Comparison of ENCODE assay signal across 16 mouse cellular contexts in genomic region chr15:25230213-25230612, GRCm38 (mm10).
DNase-seq lines count a peak whose midpoint lies in the region; ATAC-seq and TF ChIP-seq lines count a peak whose summit lies in the region.
"Had no signal": no experiment of that assay in that cellular context is flagged by ENCODE, and none has a peak within 500 bp of the region (broad histone marks: within the 10 kb centered on the region; RNA-seq: fewer than 3 reads in every experiment).

No protein-coding gene starts in this region.

- no peak overlapping the region for H3K9ac ChIP-seq in forebrain, embryonic 12.5 days
- H3K9ac ChIP-seq in forebrain, postnatal 0 days, result no peak overlapping the region
- no peak overlapping the region for H3K9ac ChIP-seq in midbrain, embryonic 16.5 days (ENCODE audit: low read depth, low read length)
- no peak overlapping the region for H3K9ac ChIP-seq in kidney, embryonic 16.5 days (replicated peaks; ENCODE audit: low read length)
- H3K9ac ChIP-seq: heart, embryonic 15.5 days; liver, embryonic 12.5 days; lung, embryonic 15.5 days had no signal

- H3K4me3 ChIP-seq in forebrain, embryonic 12.5 days (replicated peaks), result no peak overlapping the region
- H3K4me3 ChIP-seq in forebrain, postnatal 0 days (ENCODE audit: low read depth, low read length), result no peak overlapping the region
- H3K4me3 ChIP-seq in midbrain, embryonic 16.5 days (ENCODE audit: low read depth, low read length), result no peak overlapping the region
- no peak overlapping the region for H3K4me3 ChIP-seq in kidney, embryonic 16.5 days (ENCODE audit: low read length)
- H3K4me3 ChIP-seq: heart, embryonic 15.5 days; liver, embryonic 12.5 days; lung, embryonic 15.5 days; myocyte had no signal

- TF ChIP-seq CTCF in forebrain, postnatal 0 days (IDR thresholded peaks at IDR 0.05; ENCODE audit: low read depth), result no peak

- H3K27ac ChIP-seq in forebrain, embryonic 12.5 days, result no peak overlapping the region
- no peak overlapping the region for H3K27ac ChIP-seq in forebrain, postnatal 0 days (ENCODE audit: low read depth, low read length)
- H3K27ac ChIP-seq in midbrain, embryonic 16.5 days (ENCODE audit: low read length), result no peak overlapping the region
- no peak overlapping the region for H3K27ac ChIP-seq in kidney, embryonic 16.5 days (ENCODE audit: low read length)
- H3K27ac ChIP-seq: heart, embryonic 15.5 days; liver, embryonic 12.5 days; lung, embryonic 15.5 days had no signal

- peak; percentile 80; the same call in 1 of the 2 replicates for ATAC-seq in forebrain, embryonic 12.5 days (ENCODE audit: low FRiP score)
- ATAC-seq in forebrain, postnatal 0 days, result peak; percentile 73
- peak; percentile 67; the same call in 1 of the 2 replicates for ATAC-seq in midbrain, embryonic 16.5 days
- no peak for ATAC-seq in kidney, embryonic 16.5 days (ENCODE audit: low FRiP score, low TSS enrichment)
- ATAC-seq: liver, embryonic 12.5 days had no signal

- peaks cover 3% of the 10 kb centered on the region; the same call in 1 of the 2 replicates for H3K4me1 ChIP-seq in forebrain, embryonic 12.5 days
- H3K4me1 ChIP-seq in forebrain, postnatal 0 days (ENCODE audit: insufficient read depth), result no peaks in the 10 kb centered on the region
- H3K4me1 ChIP-seq in midbrain, embryonic 16.5 days (ENCODE audit: control insufficient read depth, insufficient read depth, low read length), result no peaks in the 10 kb centered on the region
- peaks cover 7% of the 10 kb centered on the region for H3K4me1 ChIP-seq in kidney, embryonic 16.5 days (ENCODE audit: insufficient read depth, low read length)
- H3K4me1 ChIP-seq: heart, embryonic 15.5 days; liver, embryonic 12.5 days had no signal

- no peak overlapping the region for H3K4me2 ChIP-seq in forebrain, embryonic 12.5 days
- H3K4me2 ChIP-seq in forebrain, postnatal 0 days (ENCODE audit: low read depth), result no peak overlapping the region
- no peak overlapping the region for H3K4me2 ChIP-seq in midbrain, embryonic 16.5 days (ENCODE audit: low read length)
- H3K4me2 ChIP-seq in kidney, embryonic 16.5 days (replicated peaks; ENCODE audit: low read depth, low read length), result no peak overlapping the region
- H3K4me2 ChIP-seq: heart, embryonic 15.5 days; liver, embryonic 12.5 days; lung, embryonic 15.5 days had no signal

- H3K27me3 ChIP-seq in forebrain, embryonic 12.5 days, result peaks cover 11% of the 10 kb centered on the region; the same call in 1 of the 2 replicates
- no peaks in the 10 kb centered on the region for H3K27me3 ChIP-seq in forebrain, postnatal 0 days (ENCODE audit: insufficient read depth, low read length)
- H3K27me3 ChIP-seq in midbrain, embryonic 16.5 days (ENCODE audit: control insufficient read depth, insufficient read depth, low read depth, low read length), result no peaks in the 10 kb centered on the region
- no peaks in the 10 kb centered on the region for H3K27me3 ChIP-seq in kidney, embryonic 16.5 days (ENCODE audit: insufficient read depth, low read length)
- H3K27me3 ChIP-seq: heart, embryonic 15.5 days; liver, embryonic 12.5 days; lung, embryonic 15.5 days had no signal

- no peaks in the 10 kb centered on the region for H3K9me3 ChIP-seq in forebrain, embryonic 12.5 days
- no peaks in the 10 kb centered on the region for H3K9me3 ChIP-seq in forebrain, postnatal 0 days (ENCODE audit: low read length)
- H3K9me3 ChIP-seq in midbrain, embryonic 16.5 days (replicated peaks; ENCODE audit: control insufficient read depth, low read length, poor library complexity, severe bottlenecking), result no peaks in the 10 kb centered on the region
- H3K9me3 ChIP-seq in kidney, embryonic 16.5 days (ENCODE audit: low read length), result no peaks in the 10 kb centered on the region
- H3K9me3 ChIP-seq: heart, embryonic 15.5 days; liver, embryonic 12.5 days; lung, embryonic 15.5 days had no signal

- peak; percentile 17 for DNase-seq in layer of hippocampus, adult 11-12 months (ENCODE audit: low spot score)
- DNase-seq in layer of hippocampus, adult 9-10 months (ENCODE audit: low spot score), result no peak
- DNase-seq in forebrain, postnatal 0 days, result peak; percentile 57
- DNase-seq in spleen, adult 18-20 months, result no peak
- DNase-seq: adrenal gland, adult 2 months; cerebellum, adult 2 months; left cerebral cortex, postnatal 4 days; right cerebral cortex, postnatal 14 days had no signal

- 38% methylated on average over 4 of the region's 4 CpGs for WGBS in forebrain, embryonic 12.5 days
- 17% methylated on average over 4 of the region's 4 CpGs for WGBS in forebrain, postnatal 0 days
- WGBS in midbrain, embryonic 16.5 days, result 58% methylated on average over 4 of the region's 4 CpGs
- WGBS in kidney, embryonic 16.5 days, result 85% methylated on average over 4 of the region's 4 CpGs

- H3K36me3 ChIP-seq in forebrain, embryonic 12.5 days (replicated peaks), result no peaks in the 10 kb centered on the region
- H3K36me3 ChIP-seq in forebrain, postnatal 0 days (ENCODE audit: insufficient read depth), result no peaks in the 10 kb centered on the region
- no peaks in the 10 kb centered on the region for H3K36me3 ChIP-seq in midbrain, embryonic 16.5 days (ENCODE audit: control insufficient read depth, insufficient read depth, low read length)
- no peaks in the 10 kb centered on the region for H3K36me3 ChIP-seq in kidney, embryonic 16.5 days (ENCODE audit: insufficient read depth, low read length)
- H3K36me3 ChIP-seq: G1E; heart, embryonic 15.5 days; liver, embryonic 12.5 days; lung, embryonic 15.5 days had no signal

Comparison
In these comparisons a context has a peak if more than half of its experiments do, and no peak if none do; other contexts are left out.
1. DNase-seq: peak in layer of hippocampus, adult 11-12 months (single experiment) and forebrain, postnatal 0 days (single experiment); none in layer of hippocampus, adult 9-10 months (single experiment) and spleen, adult 18-20 months (0 of 2).